Comparison of ENCODE assay signal across 8 mouse cellular contexts in the genomic region with DNA sequence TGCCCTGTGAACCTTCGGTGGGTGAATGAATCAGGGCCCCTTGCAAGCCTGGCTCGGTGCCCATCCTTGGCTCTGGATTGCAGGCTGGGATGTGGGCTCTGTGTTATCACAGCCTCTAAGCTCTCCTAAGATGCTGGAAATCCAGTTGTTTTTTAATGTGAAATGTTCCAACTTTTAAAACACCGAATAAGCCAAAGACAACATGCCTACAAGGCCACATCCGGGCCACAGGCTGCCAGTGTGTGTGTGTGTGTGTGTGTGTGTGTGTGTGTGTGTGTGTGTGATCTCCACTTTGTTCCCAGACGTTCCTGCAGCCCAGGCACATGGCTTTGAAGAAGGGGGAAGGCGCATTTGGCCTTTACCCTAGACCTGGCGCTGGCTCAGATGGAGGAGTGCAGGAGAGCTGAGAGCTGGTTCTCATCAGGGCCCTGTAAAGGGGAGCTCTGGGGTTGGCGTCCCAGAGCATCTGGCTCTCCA. TPM values are rescaled to one million over a fixed set of nuclear protein-coding genes. Genes with fewer than 3 reads are reported as not detected.
DNase-seq lines count a peak whose midpoint lies in the region; ATAC-seq lines count a peak whose summit lies in the region.

No protein-coding gene starts in this region.

- intact Hi-C loops in heart, postnatal 14 days (cut with DNase I) = no loop called here

- H3K4me1 ChIP-seq in lung, embryonic 15.5 days = peaks cover 12% of the 10 kb centered on the region
- peaks cover 29% of the 10 kb centered on the region; the same call in 1 of the 2 replicates for H3K4me1 ChIP-seq in embryonic facial prominence, embryonic 12.5 days

- H3K4me2 ChIP-seq in lung, embryonic 15.5 days = no peak overlapping the region
- H3K4me2 ChIP-seq in embryonic facial prominence, embryonic 12.5 days (replicated peaks) = no peak overlapping the region

- ATAC-seq in lung, embryonic 15.5 days (ENCODE audit: borderline replicate concordance, extremely low read depth, low FRiP score, low TSS enrichment) = peak; percentile 21; the same call in 1 of the 2 replicates
- ATAC-seq in embryonic facial prominence, embryonic 12.5 days (ENCODE audit: insufficient number of reproducible peaks, insufficient read depth, low FRiP score, low TSS enrichment) = peak; percentile 83
- no peak for ATAC-seq in megakaryocyte, adult 5-6 weeks (ENCODE audit: poor library complexity, severe bottlenecking)

- no peaks in the 10 kb centered on the region for H3K9me3 ChIP-seq in lung, embryonic 15.5 days
- no peaks in the 10 kb centered on the region for H3K9me3 ChIP-seq in embryonic facial prominence, embryonic 12.5 days

- H3K9ac ChIP-seq in lung, embryonic 15.5 days = no peak overlapping the region
- H3K9ac ChIP-seq in embryonic facial prominence, embryonic 12.5 days = no peak overlapping the region

- H3K4me3 ChIP-seq in lung, embryonic 15.5 days = no peak overlapping the region
- H3K4me3 ChIP-seq in embryonic facial prominence, embryonic 12.5 days = no peak overlapping the region

- DNase-seq in lung, postnatal 25 days (ENCODE audit: low spot score) = no peak
- DNase-seq in heart, postnatal 14 days = peak; percentile 27 to 57
- peak; percentile 16 for DNase-seq in skeletal muscle tissue, adult 2 months (ENCODE audit: low read depth, low spot score)
- DNase-seq in thymus, postnatal 0 days (ENCODE audit: low spot score) = no peak
- DNase-seq in urinary bladder, adult 18-20 months (ENCODE audit: low spot score in 2 of 2) = no peak

- H3K27me3 ChIP-seq in lung, embryonic 15.5 days = no peaks in the 10 kb centered on the region
- H3K27me3 ChIP-seq in embryonic facial prominence, embryonic 12.5 days = no peaks in the 10 kb centered on the region

- no peaks in the 10 kb centered on the region for H3K36me3 ChIP-seq in lung, embryonic 15.5 days
- no peaks in the 10 kb centered on the region for H3K36me3 ChIP-seq in embryonic facial prominence, embryonic 12.5 days

- no peak overlapping the region for H3K27ac ChIP-seq in lung, embryonic 15.5 days
- H3K27ac ChIP-seq in embryonic facial prominence, embryonic 12.5 days = peak overlapping the region; percentile 30; the same call in 1 of the 2 replicates

- 37% methylated on average over 8 of the region's 8 CpGs for WGBS in lung, embryonic 15.5 days
- WGBS in embryonic facial prominence, embryonic 12.5 days = 48% methylated on average over 8 of the region's 8 CpGs

RNA-seq across cellular contexts. Expression of a gene that starts 52.4 kb away (rescaled TPM):
- 44.1 and 53.3 TPM in 2 replicates for polyA plus RNA-seq in lung, embryonic 15.5 days (2015; fragmentation: Nextera tagmentation; extraction: Ambion mirVana)
- polyA plus RNA-seq in embryonic facial prominence, embryonic 12.5 days (2016; fragmentation: Nextera tagmentation; extraction: Ambion mirVana) = 43.3 and 44.0 TPM in 2 replicates
- 10 to 100 TPM; 25.6 to 28.3 TPM for total RNA-seq in heart, postnatal 14 days (2021)
- total RNA-seq in megakaryocyte, adult 5-6 weeks (2015) = 8.8 and 13.9 TPM in 2 replicates
- total RNA-seq in megakaryocyte, adult 5-6 weeks (2017) = 14.9 and 24.4 TPM in 2 replicates
- 61.4 and 62.9 TPM in 2 replicates for polyA plus RNA-seq in thymus, postnatal 0 days (2015; fragmentation: Nextera tagmentation; extraction: Ambion mirVana)

RNA-seq across cellular contexts. Expression of a gene that starts 56.0 kb away (rescaled TPM):
- 1.9 and 2.8 TPM in 2 replicates for polyA plus RNA-seq in lung, embryonic 15.5 days (2015; fragmentation: Nextera tagmentation; extraction: Ambion mirVana)
- polyA plus RNA-seq in embryonic facial prominence, embryonic 12.5 days (2016; fragmentation: Nextera tagmentation; extraction: Ambion mirVana) = 1.7 and 2.1 TPM in 2 replicates
- 1 to 10 TPM; 2.3 to 2.7 TPM for total RNA-seq in heart, postnatal 14 days (2021)
- total RNA-seq in megakaryocyte, adult 5-6 weeks (2015) = not detected in 2 replicates
- total RNA-seq in megakaryocyte, adult 5-6 weeks (2017) = not detected in 2 replicates
- polyA plus RNA-seq in thymus, postnatal 0 days (2015; fragmentation: Nextera tagmentation; extraction: Ambion mirVana) = 0.35 and 0.62 TPM in 2 replicates

Comparison
In these comparisons a context has a peak if more than half of its experiments do, and no peak if none do; other contexts are left out.
1. DNase-seq: peak in heart, postnatal 14 days (2 of 2) and skeletal muscle tissue, adult 2 months (single experiment); none in lung, postnatal 25 days (single experiment), thymus, postnatal 0 days (single experiment) and urinary bladder, adult 18-20 months (0 of 2).